Mouse (Mus musculus): ENCODE measurements around the gene Slc29a3.

DNA sequence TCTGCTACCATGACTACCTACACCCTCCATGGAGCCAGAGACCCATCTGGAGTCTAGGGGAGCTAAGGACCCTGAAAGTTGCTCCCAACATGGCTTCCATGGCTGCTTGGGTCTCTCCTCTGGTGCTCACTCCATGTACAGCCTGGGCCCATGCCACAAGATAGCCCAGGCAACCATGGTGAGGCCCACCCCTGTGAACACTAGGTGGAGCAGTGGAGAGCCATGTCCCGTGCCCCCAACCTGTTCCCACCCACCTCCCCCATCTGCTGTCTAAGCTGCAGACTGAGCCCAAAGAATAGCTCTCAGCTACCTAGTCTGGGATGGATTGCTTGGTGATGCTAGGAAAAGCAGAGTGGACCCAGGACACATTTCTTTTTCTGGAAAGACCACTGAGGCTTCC, 29.2 kb downstream of the Slc29a3 start:
- TF ChIP-seq EP300 (IDR thresholded peaks at IDR 0.05; ENCODE audit: insufficient read depth, low read depth, low read length), result no peak
- TF ChIP-seq POLR2A (IDR thresholded peaks at IDR 0.05; ENCODE audit: insufficient read depth, low read depth, low read length), result no peak

Data from heart, adult 2 months (tissue).